Mouse (Mus musculus) brain, embryonic 14.5 days (tissue): ENCODE results near the gene Opcml. TPM values are rescaled to one million over a fixed set of nuclear protein-coding genes. Genes with fewer than 3 reads are reported as not detected.
A peak's percentile ranks its signal among the peaks of the same experiment; 100 is the strongest.

Experiments
- DNase-seq: peaks from one replicate; pipeline ENCODE4 v3.0.0-alpha.2; 2011; ENCODE audit warnings: low read depth
- CTCF ChIP-seq: fragments of 200-500 bp; IDR thresholded peaks from 2 replicates; pipeline ENCODE4 v1.5.1; 2012; ENCODE audit warnings: inconsistent platforms, mild to moderate bottlenecking, moderate library complexity, borderline replicate concordance; ENCODE audit not compliant: insufficient read depth, insufficient read length; ENCODE audit errors: extremely low read depth
- POLR2A ChIP-seq: fragments of 200-500 bp; IDR thresholded peaks from 2 replicates; pipeline ENCODE4 v1.6.1; 2012; ENCODE audit warnings: mild to moderate bottlenecking, inconsistent platforms, borderline replicate concordance; ENCODE audit not compliant: poor library complexity, insufficient read depth, insufficient read length, severe bottlenecking; ENCODE audit errors: extremely low read depth
- polyA plus RNA-seq: library from polyadenylated mRNA; depleted of rRNA; stranded (reverse); fragments of >200 nt; gene quantifications from 2 replicates; pipeline ENCODE4 v1.2.3, GENCODE M21; 2012

The Opcml gene
- polyA plus RNA-seq, 1 experiment: 22.0 TPM

DNA sequence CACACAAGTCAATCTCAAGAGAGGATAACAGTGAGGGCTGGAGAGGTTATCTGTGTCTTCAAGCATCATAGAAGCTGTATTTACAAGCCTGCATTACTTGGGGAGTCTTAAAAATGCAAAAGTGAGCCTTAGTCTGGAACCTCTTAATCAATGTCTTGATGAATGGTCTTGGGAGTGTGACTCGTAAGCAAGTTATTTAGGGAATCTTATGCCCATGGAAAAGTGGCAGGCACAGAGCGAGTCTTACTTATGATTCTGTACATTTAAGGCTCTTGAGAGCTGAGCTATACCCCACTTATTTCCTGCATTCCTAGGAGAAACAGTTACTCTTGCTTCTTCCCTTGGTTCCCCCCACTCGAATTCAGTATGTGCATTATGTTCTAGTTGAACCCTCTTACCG lies 1119.2 kb downstream of the Opcml start:
- TF ChIP-seq POLR2A (no peak), CTCF (no peak)
- DNase-seq: no peak

DNA sequence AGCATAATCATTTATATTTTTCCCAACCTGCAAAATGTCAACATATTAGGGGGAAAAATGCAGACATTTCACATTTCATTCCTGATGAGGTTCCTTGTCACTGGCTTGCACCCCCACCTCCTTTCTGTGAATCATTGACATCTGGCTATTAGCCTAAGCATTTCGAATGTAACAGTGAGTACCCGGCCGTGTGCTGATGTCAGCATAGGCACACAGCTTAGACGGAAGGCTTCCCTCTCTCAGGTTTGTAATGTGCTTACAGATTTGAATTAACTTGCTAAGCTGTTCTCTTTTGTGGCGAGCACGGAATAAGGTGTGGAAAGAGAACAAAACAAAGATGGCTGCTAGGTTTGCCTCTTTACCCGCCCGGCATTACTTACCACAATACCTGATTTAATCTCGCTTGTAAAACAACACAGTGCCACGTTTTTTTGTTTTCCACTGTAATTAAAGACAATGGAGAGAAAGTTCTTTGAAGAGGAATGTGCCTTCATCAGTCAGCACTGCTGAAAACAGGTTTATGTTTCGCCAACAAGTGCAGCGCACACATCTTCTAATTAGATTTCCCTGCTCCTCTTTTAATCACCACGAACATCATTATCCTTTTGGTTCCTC lies 1121.1 kb downstream of the Opcml start:
- no peak for TF ChIP-seq CTCF
- TF ChIP-seq POLR2A: no peak
- peak; percentile 61 for DNase-seq

DNA sequence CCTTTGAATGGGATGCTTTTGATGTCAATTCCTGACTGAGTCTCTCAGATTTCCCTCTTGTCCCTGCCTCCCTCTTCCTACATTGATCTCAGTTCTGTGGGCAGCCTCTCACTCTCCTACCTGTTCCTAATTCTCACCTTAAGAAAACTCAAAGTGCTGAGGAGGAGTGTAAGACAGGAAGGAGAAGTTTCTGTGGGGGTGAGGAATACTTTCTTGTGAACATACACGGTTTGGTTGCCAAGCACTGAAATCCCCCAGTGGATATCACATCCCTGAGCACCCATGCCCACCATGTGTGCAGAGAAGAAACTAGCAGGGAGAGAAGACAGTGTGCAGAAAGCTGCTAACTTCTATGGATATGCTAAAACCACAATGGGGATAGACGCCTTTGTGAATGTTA lies 1141.5 kb downstream of the Opcml start:
- no peak for DNase-seq
- TF ChIP-seq CTCF (no peak), POLR2A (no peak)

DNA sequence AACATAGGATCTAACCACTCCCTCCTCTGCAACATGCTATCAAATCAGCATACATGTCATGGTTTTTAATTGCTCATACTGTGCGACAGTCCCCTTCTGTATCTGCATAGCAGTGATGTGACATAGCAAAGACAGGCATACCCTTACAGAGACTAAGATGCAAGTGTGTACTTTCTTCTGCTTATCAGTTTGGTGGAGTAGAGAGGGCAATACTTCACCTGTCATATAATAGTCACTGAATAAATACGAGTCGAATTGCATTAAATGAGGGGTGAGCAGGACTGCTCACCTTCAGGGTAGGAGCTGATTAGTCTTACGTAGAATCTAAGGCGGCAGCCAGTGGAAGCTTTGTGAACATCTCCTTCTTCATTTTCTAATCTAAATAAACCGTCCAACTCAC lies 1146.6 kb downstream of the Opcml start:
- DNase-seq: no peak

DNA sequence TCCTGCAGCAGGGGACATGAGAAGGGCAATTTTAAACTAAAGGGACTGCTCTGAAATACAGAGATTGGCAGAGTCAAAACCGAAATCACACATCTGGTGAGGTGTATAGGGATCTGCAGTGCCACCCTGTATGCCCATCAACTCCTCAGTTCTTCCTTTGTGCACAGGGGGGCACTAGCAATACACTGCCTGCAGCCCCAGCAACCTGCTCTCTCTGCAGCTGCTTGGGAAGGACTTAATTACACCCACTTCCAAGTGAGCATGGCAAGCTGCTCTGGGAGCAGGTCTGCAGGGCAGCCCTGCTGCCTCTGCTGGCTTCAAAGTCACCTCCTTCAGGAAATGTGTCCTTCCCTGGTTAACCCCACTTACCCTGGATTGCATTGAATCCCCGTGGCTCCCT lies 1147.4 kb downstream of the Opcml start:
- peak; percentile 67 for DNase-seq
- TF ChIP-seq POLR2A (no peak), CTCF (peak; percentile 49; the same call in 1 of the 2 replicates)

More for the DNA sequence above, 1146.6 kb downstream of the Opcml start:
- TF ChIP-seq CTCF (no peak), POLR2A (no peak)

DNA sequence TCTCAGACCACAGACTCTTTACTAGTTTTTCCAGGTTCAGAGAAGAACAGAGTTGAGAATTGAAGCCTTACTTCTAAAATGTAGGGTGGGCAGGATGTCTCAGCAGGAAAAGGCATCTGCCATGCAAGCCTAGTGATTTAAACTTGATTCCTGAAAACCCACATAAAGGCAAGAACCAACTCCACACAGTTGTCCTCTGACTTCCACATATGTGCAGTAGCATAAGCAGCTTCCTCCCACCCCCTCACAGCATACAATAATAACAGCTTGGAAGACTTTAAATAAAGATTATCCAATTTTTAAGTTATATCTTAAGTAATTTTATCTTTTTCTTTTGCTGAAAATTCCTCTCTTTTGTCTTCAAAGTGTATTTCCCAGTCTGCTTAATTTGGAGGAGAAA lies 1150.3 kb downstream of the Opcml start:
- DNase-seq: no peak
- TF ChIP-seq CTCF: no peak
- no peak for TF ChIP-seq POLR2A

DNA sequence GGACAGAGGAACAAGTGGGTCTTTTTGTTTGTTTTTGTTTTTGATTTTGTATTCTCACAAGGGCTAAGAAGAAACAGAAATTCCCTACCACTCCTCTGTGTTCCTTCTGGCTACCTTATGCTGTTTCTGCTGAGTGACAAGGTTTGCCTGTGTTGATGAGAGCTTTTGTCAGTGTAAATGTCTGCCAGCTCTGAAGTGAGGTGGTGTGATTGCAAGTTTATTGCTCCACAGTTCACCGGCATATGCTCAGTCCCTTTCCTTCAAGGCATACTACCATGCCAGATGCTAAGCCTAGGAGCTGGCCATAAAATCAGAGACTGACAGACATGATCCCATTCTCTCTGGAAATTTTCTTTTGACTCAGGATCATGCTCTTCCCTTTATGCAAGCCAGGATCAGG lies 1178.9 kb downstream of the Opcml start:
- no peak for TF ChIP-seq POLR2A
- no peak for TF ChIP-seq CTCF
- DNase-seq: peak; percentile 70
